Mouse (Mus musculus) liver, adult 10 weeks (tissue): ENCODE measurements around the gene Slc35f6. TPM values are rescaled to one million over a fixed set of nuclear protein-coding genes. Genes with fewer than 3 reads are reported as not detected.

Source experiments
- polyA plus RNA-seq: library from polyadenylated mRNA; stranded (reverse); fragments of 350-450 nt; fragmentation: Illumina TruSeq; extraction: RNeasy Lipid Tissue Mini Kit (QIAGEN cat#74804); gene quantifications from one replicate; pipeline ENCODE4 v1.2.3, GENCODE M21; 2014; ENCODE audit warnings: low read depth, low replicate concordance

Gene Slc35f6
- polyA plus RNA-seq, result 5.6 TPM

DNA sequence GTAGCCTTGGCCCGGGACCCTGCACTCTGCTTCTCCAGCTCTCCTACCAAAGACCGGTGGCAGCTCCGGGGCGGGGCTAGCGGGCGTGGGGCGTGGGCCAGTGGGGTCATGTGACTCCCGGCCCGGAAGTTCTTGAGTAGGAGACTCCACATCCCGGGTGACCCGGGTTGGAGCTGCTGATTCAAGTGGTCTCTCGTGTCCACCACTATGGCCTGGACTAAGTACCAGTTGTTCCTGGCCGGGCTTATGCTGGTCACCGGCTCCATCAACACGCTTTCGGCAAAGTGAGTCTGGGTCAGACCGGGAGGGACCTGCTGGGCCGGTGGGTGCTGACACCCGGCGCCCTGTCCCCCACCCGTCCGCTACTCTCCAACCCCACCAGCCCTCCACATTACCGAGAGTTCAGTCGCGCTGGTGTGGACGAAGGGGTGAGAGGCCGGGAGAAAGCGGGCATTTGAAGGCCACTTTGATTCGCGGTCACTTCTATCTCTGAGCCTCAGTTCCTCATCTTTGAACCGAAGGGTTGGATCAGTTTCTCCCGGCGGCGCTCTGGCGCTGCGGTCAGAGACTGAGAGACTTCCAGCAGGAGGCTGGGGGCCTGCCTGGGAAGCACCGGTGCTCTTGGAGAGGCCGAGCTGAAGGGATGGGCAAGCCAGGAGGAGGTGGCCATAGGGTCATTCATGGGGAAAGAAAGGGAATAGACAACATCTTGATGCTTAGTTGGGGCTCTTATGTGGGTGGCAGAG, at the start of gene Slc35f6:
Gene Slc35f6, plus strand, starts transcription at position 119 of the 746 bp plus-strand sequence.

DNA sequence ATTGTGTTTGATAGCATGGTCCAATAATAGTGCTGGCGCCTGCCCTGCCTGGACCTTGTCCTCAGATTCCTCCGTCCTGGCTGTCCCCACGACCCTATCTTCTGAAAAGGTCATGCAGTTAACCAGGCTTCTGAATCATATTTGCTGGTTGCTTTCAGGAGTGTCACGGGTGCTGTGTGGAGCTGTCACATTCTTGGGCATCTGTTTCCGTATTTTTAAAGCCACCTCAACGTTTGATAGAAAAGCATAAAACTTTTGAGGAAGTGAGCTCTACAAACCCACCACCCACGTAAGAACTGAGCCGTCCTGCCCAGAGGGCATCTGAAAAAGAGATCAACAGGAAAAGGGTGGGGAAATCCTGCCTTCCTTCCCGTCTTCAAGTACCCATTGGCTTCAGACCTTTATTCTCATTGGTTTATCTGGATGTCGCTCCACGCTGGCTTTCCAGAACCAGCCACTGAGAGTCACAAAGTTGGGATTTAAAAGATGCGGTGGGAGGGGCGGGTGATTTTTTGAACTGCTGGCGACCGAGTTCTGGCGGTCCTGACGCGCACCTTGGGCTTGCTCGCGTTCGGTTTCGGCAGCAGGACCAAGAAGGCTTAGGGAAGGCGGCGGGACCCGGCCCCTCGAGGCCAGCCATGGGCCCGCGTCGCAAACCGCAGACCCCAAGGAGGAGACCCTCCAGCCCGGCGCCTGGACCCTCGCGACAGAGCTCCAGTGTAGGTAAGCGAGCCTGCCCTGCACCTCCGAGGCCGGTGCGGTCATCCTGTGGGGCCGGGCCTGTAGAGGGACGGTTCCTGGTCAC, 18.9 kb downstream of the Slc35f6 start, which contains the start of gene Cenpa:
Gene Cenpa, plus strand, starts transcription at position 387 of the 805 bp plus-strand sequence.

Other genes with a start within 250 kb of the Slc35f6 start
- not detected for gene Otof, start 186.0 kb upstream of the Slc35f6 start, polyA plus RNA-seq
- gene 1700001C02Rik, start 181.9 kb upstream of the Slc35f6 start, polyA plus RNA-seq, result not detected
- not detected for gene Cib4, start 102.1 kb upstream of the Slc35f6 start, polyA plus RNA-seq
- not detected for gene Kcnk3, start 59.8 kb upstream of the Slc35f6 start, polyA plus RNA-seq
- gene Cenpa, start 18.8 kb downstream of the Slc35f6 start, polyA plus RNA-seq, result 3.2 TPM
- gene Dpysl5, start 63.6 kb downstream of the Slc35f6 start, polyA plus RNA-seq, result not detected
- 15.2 TPM for gene Mapre3, start 166.7 kb downstream of the Slc35f6 start, polyA plus RNA-seq
- gene Tmem214, start 220.1 kb downstream of the Slc35f6 start, polyA plus RNA-seq, result 7.9 TPM
- 1.4 TPM for gene Agbl5, start 240.8 kb downstream of the Slc35f6 start, polyA plus RNA-seq